Mouse (Mus musculus): ENCODE results near the gene Hes7.

DNA sequence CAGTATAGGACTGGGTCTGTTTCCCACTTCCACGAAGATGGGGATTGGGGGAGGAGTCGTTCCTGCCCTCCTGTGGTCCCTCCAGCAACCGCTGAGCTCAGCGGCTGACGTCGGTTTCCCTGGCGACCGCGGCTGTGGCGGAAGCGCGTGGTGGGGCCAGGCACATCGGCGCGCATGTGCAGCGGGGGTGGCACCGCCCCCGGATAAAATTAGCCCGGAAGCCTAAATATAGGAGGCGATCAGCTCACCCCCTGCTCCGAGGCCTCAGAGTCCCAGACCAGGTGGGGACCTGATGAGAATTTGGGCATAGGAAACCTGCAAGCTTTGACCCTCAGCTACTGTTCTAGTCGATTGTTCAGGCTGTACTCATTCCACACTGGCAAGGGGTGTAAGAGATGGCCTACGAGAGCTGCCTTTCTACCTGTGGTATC lies 20.3 kb upstream of the Hes7 start:
- TF ChIP-seq CTCF (IDR thresholded peaks at IDR 0.05; ENCODE audit: borderline replicate concordance, insufficient read depth, low read length) (no peak), POLR2A (IDR thresholded peaks at IDR 0.05; ENCODE audit: low read depth, low read length) (no peak; the same call in none of the 2 replicates)

Data from embryonic fibroblast, embryonic 13.5 days (primary cell).